Comparison of ENCODE assay signal across 15 mouse cellular contexts in genomic region chr4:48415838-48416335, GRCm38 (mm10). TPM values are rescaled to one million over a fixed set of nuclear protein-coding genes. Genes with fewer than 3 reads are reported as not detected.
DNase-seq lines count a peak whose midpoint lies in the region; ATAC-seq and TF ChIP-seq lines count a peak whose summit lies in the region.
"Had no signal": no experiment of that assay in that cellular context is flagged by ENCODE, and none has a peak within 500 bp of the region (broad histone marks: within the 10 kb centered on the region; RNA-seq: fewer than 3 reads in every experiment).

No protein-coding gene starts in this region.

- intact Hi-C loops in gastrocnemius, adult 2 months (cut with DNase I), result no loop called here
- intact Hi-C loops in heart, postnatal 36 days (cut with DNase I), result no loop called here

- 0 out of 2 replicates have a peak, but pooled peaks have one; percentile 32 for ATAC-seq in cerebellum, adult (ENCODE audit: insufficient number of reproducible peaks, low FRiP score, low TSS enrichment)
- no peak for ATAC-seq in CD4-positive, CD25-positive, alpha-beta regulatory T cell, adult 4 months

- peak overlapping the region; percentile 43 for H3K27ac ChIP-seq in gastrocnemius, adult 2 months
- H3K27ac ChIP-seq: forebrain, embryonic 10.5 days; hindbrain, embryonic 15.5 days; liver, embryonic 14.5 days had no signal

- TF ChIP-seq CTCF in gastrocnemius, adult 2 months (IDR thresholded peaks at IDR 0.05), result no peak

- no peak for DNase-seq in cerebellum, postnatal 4 days (ENCODE audit: low spot score in 2 of 2)
- peak; percentile 9 for DNase-seq in ovary, postnatal 14 days (ENCODE audit: low spot score)
- DNase-seq in ovary, postnatal 10 days (ENCODE audit: low spot score), result no peak
- DNase-seq in gastrocnemius, adult 2 months, result peak; percentile 85
- peak; percentile 38 to 53 for DNase-seq in heart, postnatal 36 days
- DNase-seq in spleen, postnatal 10 days (ENCODE audit: low spot score in 2 of 2), result no peak
- DNase-seq: lung, postnatal 36 days; midbrain, embryonic 14.5 days; spleen, adult 18-20 months; thymus, postnatal 25 days had no signal

- no peak overlapping the region for H3K4me3 ChIP-seq in gastrocnemius, adult 2 months
- H3K4me3 ChIP-seq: forebrain, embryonic 10.5 days; hindbrain, embryonic 15.5 days had no signal

RNA-seq across cellular contexts. Expression of gene Tex10, which starts 57.4 kb away (rescaled TPM):
- 10 to 100 TPM; 11.6 to 11.7 TPM for total RNA-seq in gastrocnemius, adult 2 months (2021)
- total RNA-seq in heart, postnatal 36 days (2021), result 1 to 10 TPM; 8.1 to 9.2 TPM
- 10 to 100 TPM; 70.8 to 77.0 TPM for polyA plus RNA-seq in CD4-positive, CD25-positive, alpha-beta regulatory T cell, adult 4 months (2017; shearing (Covaris generic))

Comparison
In these comparisons a context has a peak if more than half of its experiments do, and no peak if none do; other contexts are left out.
1. DNase-seq: peak in ovary, postnatal 14 days (single experiment), gastrocnemius, adult 2 months (single experiment) and heart, postnatal 36 days (2 of 2); none in cerebellum, postnatal 4 days (0 of 2), ovary, postnatal 10 days (single experiment) and spleen, postnatal 10 days (0 of 2).